Mouse (Mus musculus): ENCODE data around the gene Cmtm7.

Gene Cmtm7

DNA sequence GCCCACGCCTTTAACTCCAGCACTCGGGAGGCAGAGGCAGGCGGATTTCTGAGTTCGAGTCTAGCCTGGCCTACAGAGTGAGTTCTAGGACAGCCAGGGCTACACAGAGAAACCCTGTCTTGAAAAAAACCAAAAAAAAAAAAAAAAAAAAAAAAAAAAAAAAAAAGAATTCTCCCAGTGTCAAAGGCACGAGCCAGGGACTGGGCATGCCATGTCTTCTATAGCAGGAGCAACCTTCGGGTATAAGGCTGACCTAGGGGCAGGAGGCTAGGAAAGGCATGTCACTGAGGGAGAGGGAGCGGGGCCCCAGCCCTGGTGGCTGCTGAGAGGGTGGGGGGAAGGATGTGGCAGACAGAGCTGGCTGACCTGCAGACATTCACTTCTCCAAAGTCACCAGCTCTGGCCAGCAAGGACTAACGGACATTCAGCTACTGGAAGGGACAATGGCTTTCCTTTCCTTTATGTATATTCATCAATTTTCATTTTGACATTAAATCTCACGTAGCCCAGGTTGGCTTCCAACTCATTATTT lies 12.2 kb upstream of the Cmtm7 start:
- no peak for DNase-seq

DNA sequence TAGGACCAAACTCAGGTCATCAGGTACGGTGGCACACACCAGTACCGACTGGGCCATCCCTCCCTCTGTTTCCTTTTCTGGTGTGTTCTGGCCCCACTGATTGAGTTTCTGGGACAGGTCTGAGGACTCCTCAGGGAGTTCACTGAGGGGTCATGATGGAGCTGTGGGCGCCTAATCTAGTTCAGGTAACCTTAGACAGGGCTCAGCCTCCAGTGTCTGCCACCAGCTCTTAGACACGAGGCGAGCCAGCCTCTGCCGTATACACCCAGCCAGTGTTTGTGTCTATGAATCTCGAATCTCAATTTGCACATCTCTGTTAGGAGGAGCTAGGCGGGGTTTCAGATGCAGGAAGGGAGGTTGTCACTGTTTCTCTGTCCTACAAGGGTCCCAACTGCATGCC lies 8.3 kb upstream of the Cmtm7 start:
- no peak for DNase-seq

DNA sequence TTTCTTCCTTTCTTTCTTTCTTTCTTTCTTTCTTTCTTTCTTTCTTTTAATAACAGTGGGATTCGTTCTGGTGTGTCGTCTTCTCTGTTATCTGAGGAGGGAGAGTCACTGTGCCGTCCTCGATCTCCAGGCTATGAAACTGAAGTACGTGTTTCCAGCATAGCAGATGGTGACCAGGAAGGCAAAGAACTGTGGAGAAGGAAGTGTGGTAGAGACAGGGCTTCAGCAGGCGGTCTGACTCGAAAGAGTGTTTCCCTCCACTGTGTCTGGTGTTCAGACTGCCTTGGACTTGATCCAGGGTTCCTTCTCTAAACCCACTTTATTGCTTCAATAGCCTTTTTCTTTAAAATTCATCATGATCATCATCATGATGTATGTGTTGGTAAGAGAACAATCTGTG lies 7.9 kb upstream of the Cmtm7 start:
- no peak for DNase-seq

DNA sequence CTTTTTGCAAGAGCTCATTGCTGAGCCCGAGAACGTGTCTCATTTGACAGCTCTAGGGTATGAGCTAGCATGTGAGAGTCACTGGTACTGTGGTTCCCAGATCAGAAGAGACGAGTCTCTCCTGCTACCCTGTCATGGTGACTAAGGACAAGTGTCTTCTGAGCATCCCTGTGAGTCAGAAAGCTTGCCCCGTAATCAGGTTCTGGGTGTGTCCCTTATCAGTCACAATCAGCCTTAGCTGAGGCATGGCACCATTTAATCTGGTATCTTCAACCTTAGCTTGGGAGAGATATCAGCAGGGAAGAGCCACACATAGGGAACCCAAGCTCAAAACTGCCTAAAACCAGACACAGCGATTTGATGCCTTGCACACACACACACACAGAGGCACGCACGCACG lies 7.0 kb upstream of the Cmtm7 start:
- DNase-seq: no peak

DNA sequence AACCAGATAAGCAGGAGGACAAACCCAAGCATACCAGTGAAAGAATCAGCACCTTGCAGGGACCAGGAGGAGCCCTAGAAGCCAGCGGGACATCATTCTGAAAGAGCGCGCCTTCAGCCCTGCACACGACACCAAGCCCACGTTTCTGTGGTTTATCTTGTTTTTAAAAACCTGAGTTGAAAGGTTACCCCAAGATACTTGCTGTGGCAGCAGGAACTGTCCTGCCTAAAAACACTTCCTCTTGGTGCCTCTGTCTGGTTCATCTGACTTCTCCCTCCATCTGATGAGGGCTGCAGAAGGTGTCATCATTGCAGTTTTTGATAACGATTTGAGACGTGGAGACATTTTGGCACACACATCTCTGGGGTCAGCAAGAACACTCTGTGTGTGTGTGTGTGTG lies 6.1 kb upstream of the Cmtm7 start:
- DNase-seq: no peak

DNA sequence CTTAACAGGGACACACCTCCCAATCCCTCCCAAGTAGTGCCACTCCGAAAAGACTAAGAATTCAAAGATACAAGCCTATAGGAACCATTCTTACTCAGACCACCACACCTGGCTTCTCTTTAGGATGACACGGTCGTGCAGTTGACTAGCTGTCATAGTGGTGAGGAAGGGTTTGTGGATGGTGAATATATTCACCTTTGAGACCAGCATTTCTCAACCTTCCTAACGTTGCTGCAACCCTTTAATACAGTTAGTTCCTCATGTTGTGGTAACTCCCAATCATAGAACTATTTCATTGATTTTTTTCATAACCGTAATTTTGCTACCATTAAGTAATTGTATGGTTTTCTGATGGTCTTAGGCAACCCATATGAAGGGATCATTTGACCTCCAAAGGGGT lies 5.5 kb upstream of the Cmtm7 start:
- no peak for DNase-seq

DNA sequence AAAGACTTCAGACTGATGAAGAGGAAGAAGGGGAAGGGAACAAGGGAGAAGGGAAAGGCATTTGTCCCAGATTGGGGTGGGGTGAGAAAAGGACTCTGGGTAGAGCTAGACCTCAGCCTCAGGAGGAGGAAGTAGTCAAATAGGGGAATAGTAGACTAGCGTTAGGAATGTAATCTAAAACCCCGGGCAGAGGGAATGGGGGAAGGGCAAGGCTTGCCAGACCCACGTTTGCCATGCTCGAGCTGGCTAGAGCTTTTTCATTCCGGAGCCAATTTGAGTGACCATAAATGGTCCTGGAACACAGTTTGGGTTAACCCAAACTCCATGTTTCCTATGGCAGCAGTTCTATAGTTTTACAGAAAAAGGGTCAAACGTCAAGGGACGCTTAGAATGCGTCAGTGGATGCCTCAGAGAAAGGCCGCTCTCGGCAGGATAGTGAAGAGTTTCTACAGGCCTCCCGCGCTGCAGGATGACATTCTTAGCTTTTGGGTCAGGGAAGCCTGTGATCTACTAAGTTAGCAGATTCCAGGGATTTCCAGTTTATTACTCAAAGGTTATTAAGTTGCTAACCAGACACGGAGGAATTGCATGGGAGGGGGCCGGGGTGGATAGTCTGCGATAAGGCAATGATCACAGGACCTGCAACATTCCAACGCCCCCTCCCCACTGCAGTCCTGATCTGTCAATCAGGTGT lies 3.9 kb upstream of the Cmtm7 start:
- DNase-seq: no peak

DNA sequence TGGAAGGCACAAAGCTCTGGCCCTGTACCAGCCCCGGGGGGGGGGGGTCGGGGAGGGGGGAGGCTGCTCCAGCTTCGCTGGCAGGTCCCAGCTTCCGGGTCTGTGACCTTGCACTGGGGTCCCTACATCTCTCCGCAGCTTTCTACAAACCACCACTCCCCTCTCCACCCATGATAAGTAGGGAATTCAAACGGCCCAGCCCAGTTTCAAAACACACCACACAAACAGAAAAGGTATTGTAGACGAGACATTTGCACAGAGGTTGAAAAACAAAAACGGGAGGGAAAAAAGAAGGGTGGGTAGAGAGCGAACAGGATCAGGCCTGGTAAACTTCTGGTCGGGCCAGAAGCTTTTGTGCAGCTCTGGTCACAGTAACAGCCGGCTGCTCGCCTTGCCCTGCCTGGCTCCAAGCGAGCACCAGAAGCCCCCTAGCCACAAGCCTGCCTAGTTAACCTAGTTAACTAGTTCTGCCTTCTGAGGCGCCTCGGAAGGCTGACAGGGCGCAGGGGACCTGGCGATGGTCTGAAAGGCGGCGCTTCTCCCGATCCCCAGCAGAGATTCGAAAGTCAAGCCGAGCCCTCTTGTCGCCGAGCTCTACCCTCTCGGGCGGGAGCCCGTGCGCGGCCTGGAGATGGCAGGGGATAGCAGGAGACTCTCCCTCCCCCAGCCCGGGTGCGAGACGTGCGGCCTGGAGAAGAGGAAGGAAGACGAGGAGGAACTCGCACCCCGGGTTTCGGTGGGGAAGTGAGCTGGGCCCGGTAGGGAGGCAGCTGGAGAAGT lies 720 bp downstream of the Cmtm7 start:
- DNase-seq: no peak

DNA sequence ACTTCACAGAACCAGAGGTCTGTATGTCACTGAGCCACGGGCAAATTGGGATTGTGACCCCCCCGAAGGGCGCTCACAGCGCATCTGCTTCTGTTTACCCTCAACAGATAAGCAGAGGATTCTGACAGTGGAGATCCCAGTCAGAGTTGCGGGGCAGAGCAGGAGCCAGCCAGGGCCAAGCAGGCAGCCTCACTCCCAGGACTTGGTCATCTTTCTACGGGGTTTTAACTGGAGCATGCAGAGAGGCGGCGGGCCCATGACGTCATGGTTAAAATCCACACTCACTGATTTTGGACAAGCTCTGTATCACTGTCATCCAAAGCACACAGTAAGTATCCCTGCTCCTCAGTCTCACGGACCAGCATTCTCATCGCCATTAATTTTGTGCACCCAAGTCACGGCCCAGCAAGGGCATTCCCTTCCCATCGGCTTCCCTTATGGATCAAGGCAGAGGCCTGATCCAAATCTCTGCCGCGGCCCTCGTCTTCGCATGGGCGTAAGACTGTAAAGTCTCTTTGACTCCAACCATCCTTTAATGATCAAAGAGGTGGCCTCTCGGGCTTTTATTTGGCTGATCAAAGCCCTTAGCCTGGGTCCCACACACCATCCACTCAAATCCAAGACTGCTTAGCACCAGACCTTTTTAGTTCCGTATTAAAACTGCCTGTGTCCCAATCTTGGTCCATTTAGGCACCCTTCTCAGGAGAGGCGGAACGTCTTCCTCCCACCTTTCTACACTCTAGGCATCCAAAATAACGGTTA lies 1.5 kb downstream of the Cmtm7 start:
- DNase-seq: no peak

DNA sequence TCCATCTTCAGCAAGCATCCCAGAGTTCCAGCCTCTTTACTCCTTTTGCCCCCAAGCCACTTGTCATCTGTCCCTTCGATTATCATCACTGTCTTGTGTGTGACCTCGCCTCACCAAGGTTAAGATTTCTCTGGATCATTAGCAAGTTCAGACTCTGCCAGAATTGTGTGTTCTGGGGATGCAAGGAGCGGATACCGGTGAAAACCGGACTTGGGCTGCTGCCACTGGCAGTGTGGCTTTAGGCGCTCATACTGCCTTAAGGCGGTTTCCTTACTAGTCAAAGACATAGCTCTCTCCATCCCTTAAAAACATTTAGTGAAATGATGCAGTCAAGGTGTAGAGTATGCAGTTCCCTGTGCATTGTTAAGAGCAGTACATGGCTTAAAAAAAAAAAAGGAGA lies 2.8 kb downstream of the Cmtm7 start:
- DNase-seq: no peak

DNA sequence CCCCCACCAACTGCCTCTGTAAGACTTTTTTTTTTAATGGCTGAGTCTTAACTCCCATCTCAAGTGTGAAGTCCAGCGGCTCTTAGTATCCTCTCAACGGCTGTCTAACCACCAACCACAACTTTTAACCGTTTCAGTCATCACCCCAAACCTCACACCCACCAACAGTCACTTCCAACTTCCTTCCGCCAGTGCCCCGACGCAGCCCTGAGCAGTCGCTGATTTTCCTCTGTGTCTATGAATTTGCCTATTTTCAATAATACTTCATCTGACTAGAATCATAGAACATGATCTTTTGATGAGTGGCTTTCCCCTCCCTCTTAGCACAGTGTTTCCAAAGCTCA lies 3.6 kb downstream of the Cmtm7 start:
- DNase-seq: no peak

DNA sequence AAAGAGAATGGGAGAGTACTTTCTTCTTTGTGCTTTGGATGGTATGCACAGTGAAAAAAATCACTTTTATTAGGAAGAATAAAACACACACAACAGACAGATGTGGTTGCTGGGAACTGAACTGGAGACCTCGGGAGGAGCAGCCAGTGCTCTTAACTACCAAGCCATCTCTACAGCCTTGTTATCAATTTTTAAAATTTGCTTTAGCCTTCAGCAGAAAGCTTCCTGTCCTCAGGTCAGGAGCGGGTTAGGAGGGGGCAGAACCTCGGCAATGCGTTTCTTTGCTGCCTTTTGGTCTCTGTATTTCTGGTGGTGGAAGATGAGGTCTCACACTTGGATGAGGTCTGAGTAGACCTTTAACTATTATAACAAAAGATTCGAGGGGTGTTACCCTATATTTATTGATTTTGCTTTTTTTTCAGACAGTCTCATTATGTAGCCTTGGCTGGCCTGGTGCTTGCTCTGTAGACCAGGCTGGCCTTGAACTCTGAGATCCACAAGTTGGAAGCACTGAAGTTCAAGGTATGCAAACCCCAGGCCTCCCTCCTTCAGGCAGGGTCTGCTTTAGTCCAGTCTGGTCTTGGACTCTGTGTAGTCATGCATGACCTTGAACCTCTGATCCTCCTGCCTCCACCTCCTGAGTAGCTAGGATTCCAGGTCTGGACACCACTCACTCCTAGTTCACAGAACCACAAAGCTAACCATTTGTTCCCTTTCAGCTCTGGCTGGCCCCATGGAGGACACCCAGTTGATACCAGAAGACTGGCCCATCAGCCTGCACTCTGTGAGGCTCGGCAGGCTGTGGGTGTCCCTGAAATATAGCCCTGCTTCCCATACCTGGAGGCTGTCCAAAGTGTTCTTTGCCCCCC lies 4.2 kb downstream of the Cmtm7 start:
- DNase-seq: no peak

DNA sequence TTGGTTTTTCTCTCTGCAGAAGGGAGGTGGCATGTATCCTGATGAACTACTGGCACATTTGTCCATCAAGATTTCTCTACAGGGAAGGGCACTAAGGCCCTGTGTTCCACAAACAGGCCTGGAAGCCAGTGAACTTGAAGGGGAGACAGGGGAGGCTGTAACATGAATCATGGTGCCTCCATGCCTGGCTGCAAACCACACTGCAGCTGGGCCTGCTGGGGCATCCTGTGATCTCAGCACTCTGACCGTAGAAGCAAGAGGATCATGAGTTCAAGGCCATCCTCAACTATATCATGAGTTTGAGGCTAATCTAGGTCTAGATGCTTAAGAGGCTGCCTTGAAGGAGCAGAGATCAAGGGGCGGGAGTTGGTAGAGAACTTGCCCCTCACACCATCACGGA lies 5.3 kb downstream of the Cmtm7 start:
- no peak for DNase-seq

DNA sequence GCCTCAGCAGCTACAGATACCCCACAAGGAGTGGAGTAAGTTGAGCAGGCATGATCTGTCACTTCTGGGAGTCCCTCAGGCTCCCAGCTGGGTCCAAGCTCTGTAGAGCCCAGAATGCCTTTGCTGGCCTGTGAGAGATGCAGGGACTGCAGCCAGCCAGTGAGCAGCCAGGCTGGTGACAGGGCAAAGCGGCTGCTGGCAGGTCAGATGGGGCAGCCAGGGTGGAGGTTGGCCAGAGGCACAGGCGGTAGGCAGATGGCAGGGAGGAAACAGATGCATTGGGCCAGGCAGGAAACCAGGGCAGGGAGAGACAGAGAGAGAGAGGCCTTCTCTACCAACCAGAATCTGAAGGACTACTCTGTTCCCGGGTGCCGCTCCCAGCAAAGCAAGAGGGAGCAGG lies 6.4 kb downstream of the Cmtm7 start:
- peak; percentile 89 for DNase-seq

DNA sequence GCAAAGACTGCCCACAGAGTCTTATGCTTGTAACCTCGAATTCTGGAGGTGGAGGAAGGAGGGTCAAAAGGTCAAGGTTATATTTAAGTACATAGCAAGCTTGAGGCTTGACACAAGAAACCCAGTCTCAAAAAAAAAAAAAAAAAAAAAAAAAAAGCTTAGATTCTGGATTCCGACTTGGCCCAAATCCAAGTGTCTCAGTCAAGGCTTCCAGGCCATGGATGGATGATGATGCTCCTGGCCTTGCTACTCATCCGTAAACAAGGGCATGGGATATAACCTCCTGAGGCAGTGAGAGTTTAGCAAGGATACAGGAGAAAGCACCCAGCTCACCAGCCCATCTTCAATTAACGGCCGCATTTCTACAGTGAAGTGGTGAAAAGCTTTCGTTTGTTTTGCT lies 7.0 kb downstream of the Cmtm7 start:
- DNase-seq: no peak

DNA sequence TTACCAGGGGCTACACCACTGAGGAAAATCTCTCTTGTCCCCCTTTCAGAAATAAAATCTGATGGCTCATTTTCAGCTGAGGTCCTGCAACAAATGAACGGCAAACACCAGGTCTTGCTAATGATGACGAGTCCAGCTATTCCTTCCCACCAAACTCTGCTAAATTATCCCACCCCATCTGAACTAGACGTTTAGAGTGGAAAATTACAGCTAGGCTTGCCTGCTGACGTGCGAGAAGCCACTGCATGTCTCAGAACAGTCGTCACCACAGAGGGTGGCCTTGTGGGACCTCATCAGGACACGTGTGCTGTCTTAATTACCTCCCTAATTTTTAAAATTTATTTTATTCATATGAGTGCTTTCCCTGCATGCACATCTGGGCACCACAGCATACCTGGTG lies 10.1 kb downstream of the Cmtm7 start:
- no peak for DNase-seq

DNA sequence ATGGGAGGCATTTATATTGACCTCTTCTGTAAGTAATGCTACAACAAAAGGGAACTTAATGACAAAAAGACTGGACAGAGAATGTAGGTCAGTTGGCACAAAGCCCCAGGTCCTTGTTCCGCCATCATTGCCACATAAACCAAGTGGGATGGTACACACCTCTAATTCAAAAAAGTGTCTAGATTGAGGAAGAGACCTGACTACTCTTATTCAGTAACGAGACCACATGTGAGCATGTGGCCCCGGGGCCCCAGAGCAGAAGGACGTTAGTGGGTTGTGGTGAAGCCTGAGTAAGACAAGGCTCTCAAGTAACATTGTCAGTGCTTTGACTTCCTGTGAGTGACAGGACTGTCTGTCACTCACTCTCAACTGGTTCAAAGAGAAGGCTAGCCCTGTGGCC lies 11.4 kb downstream of the Cmtm7 start:
- no peak for DNase-seq

DNA sequence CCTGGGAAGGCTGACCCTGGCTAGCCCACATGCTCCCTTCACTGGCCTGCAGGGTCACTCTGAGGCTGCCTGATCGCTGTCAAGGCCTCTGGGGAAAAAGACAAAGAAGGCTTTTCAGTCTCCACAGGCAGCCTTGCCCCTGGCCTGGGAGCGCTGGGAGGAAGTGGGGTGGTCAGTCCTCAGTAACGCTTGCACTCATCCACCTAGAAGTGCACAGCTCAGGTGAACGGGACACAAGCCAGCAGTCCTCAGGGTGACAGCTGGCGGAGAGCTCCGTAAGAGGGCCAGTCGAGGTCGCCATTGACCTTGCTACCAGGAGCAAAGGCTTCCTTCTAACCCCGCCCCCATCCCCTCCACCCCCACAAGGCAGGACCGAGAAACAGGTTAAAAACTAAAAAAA lies 13.6 kb downstream of the Cmtm7 start:
- DNase-seq: no peak

DNA sequence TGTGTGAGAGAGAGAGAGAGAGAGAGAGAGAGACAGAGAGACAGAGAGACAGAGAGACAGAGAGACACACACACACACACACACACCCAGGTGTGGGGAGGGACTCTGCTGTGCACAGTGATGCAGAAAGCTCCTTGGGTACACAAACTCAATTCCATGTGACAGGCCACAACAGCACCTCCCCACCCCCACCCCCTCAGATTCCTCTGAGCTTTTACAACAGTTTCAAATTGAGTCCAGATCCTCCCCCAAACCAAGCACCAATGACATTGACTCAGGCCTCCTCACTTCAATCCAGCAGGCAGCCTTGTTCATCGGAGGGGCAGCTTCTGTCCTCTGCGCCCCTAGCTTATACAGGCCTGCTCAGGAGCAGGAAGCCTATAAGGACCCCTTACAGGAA lies 14.1 kb downstream of the Cmtm7 start:
- no peak for DNase-seq

DNA sequence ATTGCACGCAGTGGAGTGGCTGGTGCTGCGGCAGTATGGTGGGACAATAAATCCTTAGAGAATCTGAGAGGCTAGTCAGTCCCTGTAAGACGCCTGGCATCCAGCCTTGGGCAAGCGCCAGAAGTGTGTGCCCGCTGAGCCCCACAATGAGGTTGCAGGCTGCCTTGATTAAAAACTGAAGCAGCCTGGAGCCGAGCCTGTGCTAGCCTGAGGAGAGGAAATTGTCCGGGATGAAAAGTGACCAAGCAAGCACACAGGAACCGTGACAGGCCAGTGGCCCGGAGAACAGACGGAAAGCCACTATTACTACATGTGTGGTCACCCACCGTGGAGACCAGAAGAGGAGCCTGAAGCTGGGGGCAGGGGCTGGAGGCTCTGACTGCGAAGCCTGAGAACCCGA lies 14.6 kb downstream of the Cmtm7 start:
- DNase-seq: peak; percentile 79

DNA sequence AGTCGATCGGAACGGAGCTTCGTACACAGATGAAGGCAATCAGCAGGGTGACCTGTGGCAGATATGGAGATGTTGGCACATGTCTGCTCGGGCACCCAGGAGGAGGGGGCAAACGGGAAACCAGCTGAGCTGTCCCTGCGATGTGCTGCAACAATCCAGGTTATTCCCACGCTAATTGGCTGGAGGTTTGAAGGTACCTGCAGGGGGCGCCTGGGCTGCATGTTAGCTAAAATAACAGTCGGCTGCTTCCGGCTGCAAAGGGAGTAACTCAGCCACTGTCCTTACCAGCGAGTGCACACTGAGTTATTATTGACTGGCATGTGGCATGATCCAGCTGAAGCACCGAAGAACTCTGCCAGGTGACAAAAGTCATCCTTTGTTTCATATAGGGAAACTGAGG lies 18.3 kb downstream of the Cmtm7 start:
- no peak for DNase-seq

DNA sequence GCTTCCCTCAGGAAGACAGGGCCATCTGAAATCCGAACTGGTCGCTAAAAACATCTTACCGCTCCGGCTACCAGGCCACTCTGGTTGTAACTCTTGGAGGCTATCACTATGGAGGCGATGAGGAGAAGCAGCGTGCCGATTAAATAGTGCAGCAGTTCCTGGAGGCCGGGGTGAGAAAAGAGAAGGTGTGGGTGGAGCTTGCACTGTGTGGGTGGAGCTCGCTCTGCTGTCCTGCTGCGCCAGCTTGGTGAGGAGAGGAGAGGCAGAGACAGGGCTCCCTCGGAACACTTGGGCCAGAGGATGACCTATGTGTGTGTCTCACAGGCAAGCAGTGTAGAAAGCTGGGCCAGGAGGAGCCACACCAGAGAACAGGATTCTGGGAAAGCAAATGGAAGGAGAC lies 19.8 kb downstream of the Cmtm7 start:
- DNase-seq: no peak

DNA sequence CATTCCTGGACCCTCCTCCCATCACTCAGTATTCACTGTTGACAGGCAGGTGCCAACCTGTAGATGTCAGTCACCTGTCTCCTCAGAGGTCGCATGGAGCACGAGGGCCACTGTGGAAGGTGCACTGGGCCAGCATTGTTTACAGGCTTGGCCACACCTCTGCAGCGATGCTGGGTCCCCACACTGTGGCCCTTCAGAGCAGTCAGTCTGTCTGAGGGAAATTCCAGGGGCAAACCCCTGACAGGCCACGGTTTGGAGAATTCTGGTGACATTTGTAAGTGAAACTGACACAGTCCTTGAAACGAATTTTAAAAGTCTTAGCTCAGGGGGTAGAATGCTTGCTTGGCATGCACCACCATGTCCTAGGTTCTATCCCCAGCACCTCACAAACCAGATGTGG lies 21.3 kb downstream of the Cmtm7 start:
- no peak for DNase-seq

All from cerebellum, adult 9-10 months (tissue).